Mouse (Mus musculus): Measurements from ENCODE around the gene Ablim1.

Ablim1 gene

GRCm38 (mm10) chr19:57181317-57181716 lies 133.4 kb downstream of the Ablim1 start:
- DNase-seq = no peak

- DNase-seq = no peak
Observed at GRCm38 (mm10) chr19:57180908-57181307, 133.8 kb downstream of the Ablim1 start.

- no peak for DNase-seq
Observed at GRCm38 (mm10) chr19:57180333-57180732, 134.4 kb downstream of the Ablim1 start.

GRCm38 (mm10) chr19:57179269-57179668 lies 135.4 kb downstream of the Ablim1 start:
- DNase-seq = no peak

- no peak for DNase-seq
Observed at GRCm38 (mm10) chr19:57177334-57177733, 137.4 kb downstream of the Ablim1 start.

- no peak for DNase-seq
Observed at GRCm38 (mm10) chr19:57175077-57175476, 139.6 kb downstream of the Ablim1 start.

- DNase-seq = no peak
Observed at GRCm38 (mm10) chr19:57174541-57174940, 140.2 kb downstream of the Ablim1 start.

GRCm38 (mm10) chr19:57174045-57174444 lies 140.7 kb downstream of the Ablim1 start:
- no peak for DNase-seq

GRCm38 (mm10) chr19:57172321-57172720 lies 142.4 kb downstream of the Ablim1 start:
- no peak for DNase-seq

GRCm38 (mm10) chr19:57170880-57171279 lies 143.8 kb downstream of the Ablim1 start:
- DNase-seq = no peak

GRCm38 (mm10) chr19:57169485-57169884 lies 145.2 kb downstream of the Ablim1 start:
- no peak for DNase-seq

GRCm38 (mm10) chr19:57167721-57168120 lies 147.0 kb downstream of the Ablim1 start:
- DNase-seq = no peak

- no peak for DNase-seq
Observed at GRCm38 (mm10) chr19:57164882-57165281, 149.8 kb downstream of the Ablim1 start.

- no peak for DNase-seq
Observed at GRCm38 (mm10) chr19:57163315-57163714, 151.4 kb downstream of the Ablim1 start.

- no peak for DNase-seq
Observed at GRCm38 (mm10) chr19:57161978-57162727, 152.6 kb downstream of the Ablim1 start.

GRCm38 (mm10) chr19:57161010-57161660 lies 153.6 kb downstream of the Ablim1 start:
- no peak for DNase-seq

- DNase-seq = no peak
Observed at GRCm38 (mm10) chr19:57157731-57158343, 156.9 kb downstream of the Ablim1 start.

GRCm38 (mm10) chr19:57155121-57155884 lies 159.4 kb downstream of the Ablim1 start:
- DNase-seq = no peak

GRCm38 (mm10) chr19:57152357-57152756 lies 162.4 kb downstream of the Ablim1 start:
- DNase-seq = peak; percentile 39

- no peak for DNase-seq
Observed at GRCm38 (mm10) chr19:57151504-57151903, 163.2 kb downstream of the Ablim1 start.

GRCm38 (mm10) chr19:57150275-57150674 lies 164.4 kb downstream of the Ablim1 start:
- no peak for DNase-seq

- no peak for DNase-seq
Observed at GRCm38 (mm10) chr19:57147746-57148145, 167.0 kb downstream of the Ablim1 start.

- no peak for DNase-seq
Observed at GRCm38 (mm10) chr19:57146936-57147335, 167.8 kb downstream of the Ablim1 start.
